Mouse (Mus musculus) small intestine, adult 2 months (tissue): ENCODE results near the gene LTO1.

Source experiments
- CTCF ChIP-seq: fragments of 200-500 bp; IDR thresholded peaks from 2 replicates; pipeline ENCODE4 v1.5.1; 2012; ENCODE audit warnings: low read depth, mild to moderate bottlenecking, control low read depth, inconsistent platforms, low read length, moderate library complexity, mixed read lengths; ENCODE audit not compliant: insufficient replicate concordance, insufficient read length; ENCODE audit errors: extremely low read depth
- POLR2A ChIP-seq: fragments of 200-500 bp; IDR thresholded peaks from 2 replicates; pipeline ENCODE4 v1.6.1; 2012; ENCODE audit warnings: low read depth, mild to moderate bottlenecking, control low read depth, inconsistent platforms, low read length, moderate library complexity

GRCm38 (mm10) chr7:144883106-144883505 lies 31.8 kb upstream of the LTO1 start:
- TF ChIP-seq CTCF (no peak), POLR2A (no peak)
